Mouse (Mus musculus): Measurements from ENCODE around the gene Pycard. TPM values are rescaled to one million over a fixed set of nuclear protein-coding genes. Genes with fewer than 3 reads are reported as not detected.
"Not testable (repeated sequence)": the region's sequence is repeated elsewhere in the genome, so short reads cannot be mapped to it uniquely, and the experiment has no call there.

Gene Pycard
- total RNA-seq, 2 experiments from 2014 or later: 28.1 to 31.9 TPM

DNA sequence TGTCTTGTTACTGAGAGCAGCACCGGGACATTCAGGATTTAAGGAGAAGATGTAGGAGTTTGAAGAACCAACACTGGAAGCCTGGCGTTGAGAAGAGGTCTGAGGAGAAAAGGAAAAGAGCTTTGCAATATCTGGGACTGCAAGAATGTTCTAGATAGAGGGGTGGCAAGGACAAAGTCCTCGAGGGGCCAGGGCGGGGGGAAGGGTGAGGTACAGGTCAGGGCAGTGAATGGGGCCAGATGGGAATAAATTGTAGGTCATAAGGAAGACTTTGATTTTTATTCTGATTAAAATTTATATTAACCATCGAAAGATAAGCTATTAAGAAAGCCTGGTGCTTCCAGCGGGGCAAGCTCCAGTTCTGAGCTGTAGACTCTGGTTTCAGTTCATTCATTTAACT lies 9.4 kb upstream of the Pycard start:
- no peak for DNase-seq

DNA sequence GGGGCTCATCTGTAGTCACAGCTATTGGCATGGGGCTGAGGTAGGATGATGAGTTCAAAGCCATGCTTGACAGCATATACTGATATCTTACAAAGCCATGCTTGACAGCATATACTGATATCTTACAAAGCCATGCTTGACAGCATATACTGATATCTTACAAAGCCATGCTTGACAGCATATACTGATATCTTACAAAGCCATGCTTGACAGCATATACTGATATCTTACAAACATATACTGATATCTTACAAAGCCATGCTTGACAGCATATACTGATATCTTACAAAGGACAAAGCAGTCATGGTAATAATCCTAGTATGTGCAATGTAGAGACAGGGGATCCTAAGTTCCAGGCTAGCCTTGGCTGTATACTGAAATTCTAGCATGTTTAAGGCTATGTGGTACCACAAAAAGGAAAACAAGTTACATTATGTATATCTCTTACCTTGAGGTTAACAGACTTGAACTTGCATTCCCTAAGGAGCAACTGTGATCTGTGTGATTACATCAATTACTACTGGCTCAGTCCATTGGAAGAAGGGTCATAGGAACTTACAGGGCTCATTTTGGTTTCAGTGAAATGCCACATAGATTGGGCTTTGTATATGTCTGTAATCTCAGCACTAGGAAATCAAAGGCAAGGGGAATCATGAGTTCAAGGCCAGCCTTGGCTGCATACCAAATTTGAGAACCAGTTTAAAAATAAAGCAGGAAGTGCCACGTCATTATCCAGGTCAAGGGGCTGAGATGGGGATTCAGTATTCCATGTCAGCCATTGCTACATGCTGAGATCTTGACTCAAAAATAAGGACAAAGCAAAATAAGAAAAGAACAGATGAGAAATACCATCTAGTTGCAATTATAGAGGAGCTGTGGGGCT lies 6.6 kb upstream of the Pycard start:
- no peak for DNase-seq

DNA sequence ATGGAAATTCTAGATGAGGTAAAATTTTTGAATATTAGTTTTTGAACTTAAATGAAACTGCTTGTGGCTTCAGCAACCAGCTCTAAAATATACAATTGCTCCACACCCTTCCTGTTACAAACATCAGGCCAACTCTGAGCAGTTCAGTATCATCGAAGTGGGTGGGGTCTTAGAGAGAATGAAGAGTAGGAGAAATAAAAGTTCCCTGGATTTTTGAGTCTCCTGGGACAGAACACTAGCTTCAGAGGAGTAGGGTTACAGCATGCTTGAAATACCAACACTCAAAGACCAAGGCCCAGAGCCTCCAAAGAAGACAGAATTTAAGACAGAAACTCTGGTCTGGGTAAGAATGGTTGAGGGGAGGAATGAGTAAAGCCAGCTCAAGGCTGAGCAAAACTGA lies 5.8 kb upstream of the Pycard start:
- no peak for DNase-seq

DNA sequence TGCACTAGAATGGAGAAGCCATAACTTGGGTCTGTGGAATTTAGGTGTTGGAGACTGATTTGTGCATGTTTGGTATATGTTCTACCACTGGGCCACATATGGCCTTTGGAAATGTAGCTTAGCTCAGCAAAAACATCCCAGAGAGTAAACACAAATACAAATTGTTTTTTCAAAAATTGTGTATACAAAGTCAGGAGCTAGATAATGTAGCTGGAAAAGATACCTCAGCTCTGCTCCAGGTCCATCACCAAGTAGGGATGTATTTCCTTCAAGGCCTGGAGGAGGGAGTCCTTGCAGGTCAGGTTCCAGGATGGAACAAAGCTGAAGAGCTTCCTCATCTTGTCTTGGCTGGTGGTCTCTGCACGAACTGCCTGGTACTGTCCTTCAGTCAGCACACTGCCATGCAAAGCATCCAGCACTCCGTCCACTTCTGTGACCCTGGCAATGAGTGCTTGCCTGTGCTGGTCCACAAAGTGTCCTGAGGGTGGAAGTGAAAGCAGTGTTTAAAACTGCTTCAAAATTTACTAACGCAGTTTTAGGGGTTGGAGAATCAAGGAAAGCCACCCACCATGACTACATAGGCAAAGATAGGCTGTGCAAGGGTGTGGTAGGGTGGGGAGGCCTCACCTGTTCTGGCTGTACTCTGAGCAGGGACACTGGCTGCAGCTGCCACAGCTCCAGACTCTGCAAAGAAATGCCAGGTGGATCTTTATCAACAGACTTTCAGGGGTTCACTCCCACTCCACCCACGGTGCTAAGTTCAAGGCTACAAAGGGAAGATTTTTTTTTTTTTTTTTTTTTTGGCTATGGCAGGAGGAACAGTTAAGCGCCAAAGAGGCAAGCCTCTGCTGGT lies 953 bp downstream of the Pycard start:
- DNase-seq: no peak

DNA sequence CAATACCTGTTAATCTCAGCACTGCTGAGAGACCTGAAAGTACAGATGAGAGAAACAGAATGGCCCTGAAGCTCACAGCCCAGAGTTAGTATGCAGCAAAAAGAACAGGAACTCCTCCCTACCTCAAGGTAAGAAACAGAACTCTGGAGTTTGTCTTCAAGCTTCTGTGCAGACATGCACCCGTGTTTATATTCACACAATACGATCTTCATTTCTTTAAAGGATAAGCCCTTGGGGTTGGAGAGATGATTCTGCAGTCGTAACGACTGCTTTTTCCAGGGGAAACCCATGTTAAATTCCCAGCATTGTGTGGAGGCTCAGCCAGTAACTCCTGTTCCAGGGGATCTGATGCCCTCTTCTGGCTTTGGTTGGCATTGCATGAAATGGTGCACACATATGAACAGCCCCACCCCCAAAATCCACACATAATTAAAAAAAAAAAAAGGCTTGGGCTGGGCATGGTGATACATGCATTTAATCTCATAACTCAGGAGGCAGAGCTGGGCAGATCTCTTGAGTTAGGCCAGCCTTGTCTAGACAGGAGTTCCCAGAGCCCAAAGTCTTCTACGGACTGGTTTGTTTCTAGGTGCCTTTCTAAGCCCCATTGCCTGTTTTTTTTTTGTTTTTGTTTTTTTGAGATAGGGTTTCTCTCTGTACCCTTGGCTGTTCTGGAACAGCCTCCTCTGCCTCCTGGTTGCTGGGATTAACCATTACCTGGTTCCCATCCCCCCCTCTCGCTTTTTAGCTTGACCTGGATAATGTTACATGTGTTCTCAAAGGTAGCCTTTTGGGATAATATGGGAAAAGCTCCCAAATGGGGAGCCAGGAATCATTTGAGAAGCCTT lies 1.8 kb downstream of the Pycard start:
- DNase-seq: peak; percentile 86

DNA sequence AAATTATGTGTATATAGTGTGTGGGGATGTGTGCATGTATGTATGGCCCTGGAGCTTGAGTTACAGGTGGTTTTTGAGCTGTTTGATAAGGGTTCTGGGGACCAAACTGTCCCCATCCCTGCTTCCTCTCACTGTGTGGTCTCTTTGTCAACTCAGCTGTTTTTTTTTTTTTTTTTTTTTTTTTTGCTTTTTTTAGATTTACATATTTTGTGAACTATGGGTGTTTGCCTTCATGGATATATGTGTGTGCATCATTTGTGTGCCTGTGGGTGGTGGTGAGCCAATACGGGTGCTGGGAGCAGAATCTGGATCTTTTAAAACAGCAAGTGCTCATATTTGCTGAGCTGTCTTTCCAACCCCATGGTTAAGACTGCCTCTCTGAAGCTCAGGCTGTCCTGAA lies 4.8 kb downstream of the Pycard start:
- DNase-seq: no peak

DNA sequence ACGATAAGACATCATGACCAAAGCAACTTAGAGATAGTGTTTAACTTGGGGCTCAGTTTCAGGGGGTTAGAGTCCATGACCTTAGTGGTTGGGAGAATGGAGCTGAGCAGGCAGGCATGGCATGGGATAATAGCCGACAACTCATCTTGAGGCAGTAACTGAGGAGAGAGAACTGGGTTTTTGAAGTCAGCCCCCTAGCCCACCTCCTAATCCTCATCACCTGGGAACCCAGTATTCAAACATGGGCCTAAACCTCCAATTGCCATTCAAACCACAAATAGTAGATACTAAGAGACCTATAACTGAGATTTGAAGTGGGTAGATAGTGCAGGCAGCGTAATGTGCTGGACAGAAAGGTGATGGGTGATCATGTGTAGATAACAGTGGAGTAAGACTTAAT lies 13.1 kb downstream of the Pycard start:
- no peak for DNase-seq

DNA sequence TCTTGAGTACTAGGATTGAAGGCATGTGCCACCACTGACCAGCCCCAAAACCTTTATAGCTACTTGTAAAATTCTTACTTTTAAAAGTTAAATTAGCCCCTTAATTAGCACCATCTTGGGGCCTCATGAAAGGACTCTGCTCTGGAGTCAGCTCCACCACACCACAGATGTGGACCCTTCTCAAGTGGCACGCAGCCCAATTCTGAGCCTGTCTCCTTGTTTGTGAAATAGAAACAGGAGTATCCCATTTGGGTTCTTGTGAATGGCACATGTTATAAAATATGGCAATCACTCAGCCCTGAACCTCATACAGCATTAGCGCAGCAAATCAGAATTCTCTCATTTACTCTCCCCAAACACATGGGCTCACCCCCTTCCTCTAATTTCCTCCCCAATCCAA lies 14.8 kb downstream of the Pycard start:
- DNase-seq: no peak

DNA sequence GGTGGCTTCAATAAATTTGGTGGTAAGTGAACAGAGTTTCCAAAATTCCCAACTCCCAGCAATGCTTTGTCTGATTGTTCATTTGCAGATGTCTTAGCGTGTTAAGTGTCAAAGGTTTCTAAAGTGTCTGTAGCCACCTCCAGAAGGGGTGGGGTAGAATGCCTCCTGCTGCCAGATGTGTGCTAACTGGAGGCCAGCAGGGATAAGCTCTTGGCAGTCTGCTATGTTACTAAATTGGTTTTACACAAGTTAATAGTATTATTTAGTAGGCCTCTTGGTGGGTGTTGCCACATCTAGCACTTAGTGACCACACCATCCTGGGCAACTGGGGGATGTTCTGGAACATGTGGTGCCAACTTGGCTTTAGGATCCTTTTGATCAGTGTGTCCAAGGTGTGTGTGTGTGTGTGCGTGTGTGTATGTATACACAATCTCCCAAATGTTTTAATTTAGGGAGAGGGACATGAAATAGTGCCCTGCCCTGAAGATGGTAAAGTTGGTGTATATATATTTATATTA lies 19.2 kb downstream of the Pycard start:
- no peak for DNase-seq

DNA sequence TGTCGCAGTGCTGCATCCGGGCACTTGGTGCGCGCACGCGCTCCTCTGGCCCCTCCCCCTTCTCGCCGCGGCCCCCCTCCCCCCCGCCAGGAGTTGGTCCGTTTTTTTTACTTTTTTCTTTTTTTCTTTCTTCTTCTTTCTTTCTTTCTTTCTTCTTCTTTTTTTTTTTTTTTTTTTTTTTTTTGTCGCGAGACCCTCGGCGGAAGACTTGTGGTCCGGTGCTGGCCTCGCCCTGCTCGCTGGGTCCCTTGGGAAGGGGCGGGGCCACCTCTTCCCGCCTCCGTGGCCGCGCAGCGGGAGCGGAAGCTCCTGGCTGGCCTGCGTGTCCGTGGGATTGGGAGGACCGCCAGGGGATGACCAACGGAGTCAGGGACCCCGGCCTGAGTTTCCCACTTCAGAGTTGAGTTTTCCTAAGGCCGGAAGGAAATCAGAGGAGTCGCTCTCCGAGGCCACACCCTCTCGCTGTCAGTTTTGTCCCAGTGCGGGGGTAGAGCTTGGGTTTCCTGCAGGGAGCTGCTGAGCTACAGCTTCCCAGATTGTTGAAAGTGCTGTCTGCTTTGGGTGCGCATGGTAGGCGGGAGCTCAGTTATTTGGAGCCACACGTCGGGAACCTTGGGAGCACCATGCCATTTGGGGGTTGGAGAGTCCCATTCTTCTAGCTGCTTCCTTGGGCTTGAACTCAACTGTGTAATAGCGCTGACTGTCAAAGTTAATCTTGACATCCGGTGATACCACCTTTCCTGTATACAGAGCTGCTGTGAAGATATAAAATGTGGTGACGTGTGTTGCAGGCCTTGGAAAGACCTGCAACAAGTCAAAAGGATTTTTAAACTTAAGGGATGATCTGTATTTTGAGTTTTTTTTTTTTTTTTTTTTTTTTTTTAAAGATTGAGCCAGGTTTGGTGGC lies 25.5 kb downstream of the Pycard start:
- peak; percentile 88 for DNase-seq

DNA sequence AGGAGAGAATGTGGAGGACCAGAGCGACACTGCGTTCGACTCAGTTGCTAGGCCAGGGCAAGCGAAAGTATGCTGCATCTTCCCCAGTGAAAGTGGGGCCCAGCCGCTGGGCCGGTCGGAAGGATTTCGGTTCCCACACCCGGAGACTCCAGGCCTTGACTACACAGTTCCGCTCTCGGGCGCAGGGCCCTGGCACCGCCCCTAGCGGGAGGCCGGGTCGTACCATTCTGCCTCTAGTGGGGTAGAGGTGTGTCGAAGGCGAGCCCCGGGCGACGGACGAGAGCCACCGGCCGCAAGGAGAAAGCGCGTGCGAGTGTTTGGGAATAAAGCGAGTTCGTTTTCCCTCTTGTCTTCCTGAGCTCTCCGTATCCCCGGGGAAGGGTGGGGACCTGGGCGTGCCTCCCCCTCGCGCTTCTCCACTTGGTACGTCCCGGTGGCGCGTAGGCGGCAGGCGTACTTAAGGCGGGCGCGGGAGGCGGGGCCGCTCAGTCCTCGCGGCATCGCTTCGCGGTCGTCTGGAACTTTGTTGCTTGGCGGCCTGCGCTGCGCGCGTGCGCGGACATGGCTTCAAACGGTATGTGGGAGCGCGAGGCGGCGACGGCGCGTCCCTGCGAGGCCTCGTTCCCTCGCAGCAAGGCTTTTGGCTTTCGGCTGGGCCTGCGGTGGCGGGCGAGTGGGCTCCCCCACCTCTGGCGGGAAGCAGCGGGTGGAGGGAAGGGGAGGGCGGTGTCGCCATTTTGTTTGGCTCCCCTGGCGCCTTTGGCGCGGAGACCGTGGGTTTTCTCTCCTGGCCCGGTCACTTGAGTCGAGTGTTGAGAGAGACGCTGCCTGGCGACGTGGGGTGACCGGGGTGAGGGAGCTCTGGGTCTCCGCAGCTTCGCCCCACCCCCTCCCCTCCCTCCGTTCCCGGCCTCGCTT lies 26.4 kb downstream of the Pycard start, which contains the start of gene Fus:
Gene Fus (plus strand): TSS at position 454 of the 918 bp plus-strand sequence.
- peak; percentile 97 for DNase-seq

DNA sequence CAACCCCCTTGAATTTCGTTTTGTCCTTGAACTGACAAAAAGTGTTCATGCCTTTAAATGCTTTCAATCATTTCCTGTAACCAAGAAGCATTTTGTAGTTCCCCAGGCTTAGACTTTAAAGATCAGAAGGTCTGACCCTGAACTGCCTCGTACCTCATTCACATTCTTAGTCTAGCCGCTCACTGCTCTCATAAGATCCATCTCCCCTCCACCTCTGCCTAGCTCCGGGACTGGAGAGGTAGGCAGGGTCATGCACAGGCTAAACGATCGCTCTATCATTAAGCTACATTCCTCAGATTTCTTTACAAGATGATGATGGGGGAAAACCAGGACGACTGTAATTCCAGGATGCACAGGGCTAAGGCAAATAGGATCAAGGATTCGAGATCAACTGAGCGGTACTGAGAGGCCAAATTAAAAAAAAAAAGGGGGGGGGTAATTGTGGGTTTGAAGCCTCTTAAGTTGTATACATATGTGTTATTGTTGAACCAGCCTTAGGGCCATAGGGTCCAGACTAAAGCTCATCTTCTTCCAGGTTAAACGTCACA lies 27.2 kb downstream of the Pycard start:
- DNase-seq: no peak

DNA sequence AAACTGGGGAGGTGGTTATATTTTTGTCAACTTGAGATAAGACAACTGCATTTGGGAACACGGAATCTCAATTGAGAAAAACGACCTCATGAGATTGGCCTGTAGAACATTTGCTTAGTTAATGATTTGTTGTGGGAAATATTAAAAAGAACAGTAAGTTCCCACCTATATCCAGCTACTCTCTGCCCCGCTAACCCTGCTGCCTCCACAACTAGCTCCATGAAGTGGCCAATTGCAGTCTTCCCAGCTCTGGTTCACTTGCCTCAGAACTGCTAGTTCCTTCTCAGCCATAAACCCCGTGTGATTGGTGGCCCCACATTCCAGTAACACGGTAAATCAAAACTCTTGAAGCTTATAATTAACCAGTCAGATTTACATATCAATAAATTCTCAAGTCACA lies 34.3 kb downstream of the Pycard start:
- no peak for DNase-seq

DNA sequence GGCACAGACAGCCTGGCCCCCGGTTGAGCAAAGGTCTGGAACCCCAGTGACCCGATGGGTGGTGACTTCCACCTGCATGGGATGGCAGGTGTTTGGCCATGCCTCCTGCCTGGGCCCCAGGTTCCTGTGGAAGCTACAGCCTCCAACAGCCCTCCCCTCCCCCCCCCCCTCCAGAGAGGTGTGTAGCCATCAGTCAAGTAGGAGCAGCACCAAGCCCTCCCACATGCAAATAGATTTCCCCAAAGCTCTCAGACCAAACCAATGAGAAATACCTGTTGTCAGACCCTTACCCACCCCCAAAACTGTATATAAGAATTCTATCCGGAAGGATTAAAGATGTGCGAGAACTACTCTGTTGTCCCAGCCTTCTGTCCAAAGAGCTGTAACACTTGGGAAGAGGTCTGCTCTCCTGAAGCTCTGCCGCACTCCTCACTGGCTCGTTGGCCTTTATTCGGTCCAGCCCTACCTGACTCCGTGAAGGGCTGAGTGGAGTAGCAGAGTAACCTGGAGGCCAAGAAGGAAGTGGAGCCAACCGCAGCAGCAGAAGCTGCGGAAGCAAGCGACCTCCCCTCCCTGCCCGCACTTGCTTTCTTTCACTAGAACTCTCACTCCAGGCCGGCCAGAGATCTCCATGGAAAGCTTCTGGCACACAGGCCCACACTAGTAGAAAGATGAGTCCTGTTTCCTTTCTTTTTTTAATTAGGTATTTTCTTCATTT lies 40.6 kb downstream of the Pycard start:
- no peak for DNase-seq

DNA sequence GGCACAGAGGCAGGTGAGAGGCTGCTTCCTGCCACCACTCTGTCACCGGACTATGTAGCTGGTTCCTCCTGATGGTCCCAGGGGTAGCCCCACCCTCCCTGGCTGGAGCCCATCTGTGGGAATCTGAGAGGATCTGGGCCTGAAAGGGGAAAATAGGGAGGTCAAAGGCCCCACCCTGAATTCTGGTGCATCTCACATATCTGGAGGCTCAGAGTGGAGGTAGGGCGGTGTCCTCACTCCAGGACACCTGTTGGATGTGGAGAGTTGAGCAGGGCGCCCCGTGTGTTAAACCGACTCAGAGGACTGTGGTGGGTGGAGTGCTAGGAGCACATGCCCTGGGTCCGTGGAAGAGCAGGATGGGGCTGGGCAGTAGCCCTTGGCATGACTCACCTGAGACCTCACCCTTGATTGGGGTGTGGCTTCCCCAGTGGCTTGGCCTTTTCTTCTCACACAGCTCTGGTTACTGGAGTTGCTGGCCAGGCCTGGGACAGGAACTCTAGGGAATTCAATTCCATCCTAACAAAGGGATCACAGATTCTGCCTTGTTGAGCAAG lies 47.1 kb downstream of the Pycard start, which contains the start of gene Prss36:
Gene Prss36 (minus strand): TSS at position 256 of the 554 bp plus-strand sequence.
- DNase-seq: no peak

DNA sequence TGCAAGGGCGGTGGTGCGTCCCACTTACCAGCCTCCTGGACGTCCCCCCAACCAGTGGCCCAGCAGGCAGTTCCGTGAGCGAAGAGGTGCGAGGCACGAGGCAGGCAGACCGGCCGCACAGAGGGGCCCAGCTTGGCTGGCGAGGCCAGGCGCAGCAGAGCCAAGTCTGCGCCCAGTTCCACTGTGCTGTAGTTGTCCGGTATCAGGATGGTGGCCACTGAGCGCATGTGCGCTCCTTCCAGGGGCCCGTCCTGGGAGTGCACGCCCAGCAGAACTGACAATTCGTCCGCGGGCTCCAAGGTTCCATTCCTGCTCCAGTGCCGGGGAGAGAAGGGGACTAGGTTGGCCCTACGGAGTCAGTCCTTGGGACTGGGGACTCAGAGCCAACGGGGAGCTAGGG lies 49.1 kb downstream of the Pycard start:
- peak; percentile 59 for DNase-seq

DNA sequence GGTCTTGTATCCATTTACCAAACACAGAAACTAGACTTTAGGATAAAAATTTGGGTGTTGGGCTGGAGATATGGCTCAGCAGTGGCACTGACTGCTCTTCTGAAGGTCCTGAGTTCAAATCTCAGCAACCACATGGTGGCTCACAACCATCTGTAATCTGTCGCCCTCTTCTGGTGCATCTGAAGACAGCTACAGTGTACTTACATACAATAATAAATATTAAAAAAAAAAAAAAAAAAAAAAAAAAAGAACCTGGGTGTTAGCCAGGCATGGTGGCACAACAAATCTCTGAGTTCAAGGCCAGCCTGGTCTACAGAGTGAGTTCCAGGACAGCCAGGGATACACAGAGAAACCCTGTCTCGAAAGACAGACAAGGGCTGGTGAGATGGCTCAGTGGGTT lies 51.6 kb downstream of the Pycard start:
- DNase-seq: not testable (repeated sequence)
